Mouse (Mus musculus) myocyte (in vitro differentiated cells): ENCODE data around the gene Rab3il1.

Experiments
- MAX ChIP-seq: IDR thresholded peaks from one replicate; pipeline ENCODE4 v1.6.1; 2011; ENCODE audit warnings: low read depth, mild to moderate bottlenecking, control low read depth
- MYOG ChIP-seq, 3 experiments: IDR thresholded peaks; one replicate each; pipeline ENCODE4 v1.6.1; 2011; ENCODE audit warnings: control low read depth in 2 of 3, low read depth in 2 of 3, mild to moderate bottlenecking in 2 of 3; ENCODE audit not compliant: insufficient read length in 2 of 3, control insufficient read depth in 1 of 3, insufficient read depth in 1 of 3
- POLR2A ChIP-seq: IDR thresholded peaks from one replicate; pipeline ENCODE4 v1.6.1; 2011; ENCODE audit warnings: low read depth, mild to moderate bottlenecking, control low read depth, moderate library complexity; ENCODE audit not compliant: insufficient read length
- TCF12 ChIP-seq: IDR thresholded peaks from one replicate; pipeline ENCODE4 v1.6.1; 2011; ENCODE audit warnings: mild to moderate bottlenecking, control low read depth; ENCODE audit not compliant: poor library complexity, insufficient read depth, severe bottlenecking
- USF1 ChIP-seq: IDR thresholded peaks from one replicate; pipeline ENCODE4 v1.6.1; 2011; ENCODE audit warnings: low read depth, mild to moderate bottlenecking, control low read depth, moderate library complexity

GRCm38 (mm10) chr19:9955438-9955837 lies 46.0 kb upstream of the Rab3il1 start:
- TF ChIP-seq TCF12 (no peak), POLR2A (no peak), MAX (no peak), MYOG (IDR thresholded peaks at IDR 0.05; ENCODE audit: control insufficient read depth in 1 of 3, insufficient read depth in 1 of 3, insufficient read length in 2 of 3, low read depth in 2 of 3) (no peak), USF1 (no peak)
